Mouse (Mus musculus) brain, embryonic 14.5 days (tissue): ENCODE data around the gene 0610010K14Rik.

Experiments used
- CTCF ChIP-seq: fragments of 200-500 bp; IDR thresholded peaks from 2 replicates; pipeline ENCODE4 v1.5.1; 2012; ENCODE audit warnings: inconsistent platforms, mild to moderate bottlenecking, moderate library complexity, borderline replicate concordance; ENCODE audit not compliant: insufficient read depth, insufficient read length; ENCODE audit errors: extremely low read depth
- POLR2A ChIP-seq: fragments of 200-500 bp; IDR thresholded peaks from 2 replicates; pipeline ENCODE4 v1.6.1; 2012; ENCODE audit warnings: mild to moderate bottlenecking, inconsistent platforms, borderline replicate concordance; ENCODE audit not compliant: poor library complexity, insufficient read depth, insufficient read length, severe bottlenecking; ENCODE audit errors: extremely low read depth

GRCm38 (mm10) chr11:70191188-70191587, 46.5 kb downstream of the 0610010K14Rik start:
- TF ChIP-seq CTCF (no peak), POLR2A (no peak)
